Mouse (Mus musculus) small intestine, adult 2 months (tissue): ENCODE data around the gene Alkbh6. TPM values are rescaled to one million over a fixed set of nuclear protein-coding genes. Genes with fewer than 3 reads are reported as not detected.

Experiments used
- H3K27ac ChIP-seq: fragments of 200-500 bp; 2 replicates; pipeline ENCODE4 v1.5.1; 2012; ENCODE audit warnings: low read depth, low read length, control low read depth, inconsistent platforms; ENCODE audit not compliant: insufficient read depth
- H3K27me3 ChIP-seq: fragments of 200-500 bp; 2 replicates; pipeline ENCODE4 v1.6.1; 2012; ENCODE audit warnings: mild to moderate bottlenecking, moderate library complexity, low read length, inconsistent platforms; ENCODE audit not compliant: control insufficient read depth, insufficient read depth
- H3K36me3 ChIP-seq: fragments of 200-500 bp; 2 replicates; pipeline ENCODE4 v1.6.1; 2012; ENCODE audit warnings: mild to moderate bottlenecking, low read length, control low read depth, inconsistent platforms; ENCODE audit not compliant: control insufficient read depth, insufficient read depth
- H3K4me1 ChIP-seq: fragments of 200-500 bp; 2 replicates; pipeline ENCODE4 v1.6.1; 2012; ENCODE audit warnings: low read length, inconsistent platforms, mixed read lengths; ENCODE audit not compliant: control insufficient read depth, insufficient read depth, insufficient read length
- H3K4me3 ChIP-seq: fragments of 200-500 bp; 2 replicates; pipeline ENCODE4 v1.5.1; 2012; ENCODE audit warnings: low read depth, mild to moderate bottlenecking, control low read depth, inconsistent platforms, low read length, moderate library complexity
- CTCF ChIP-seq: fragments of 200-500 bp; IDR thresholded peaks from 2 replicates; pipeline ENCODE4 v1.5.1; 2012; ENCODE audit warnings: low read depth, mild to moderate bottlenecking, control low read depth, inconsistent platforms, low read length, moderate library complexity, mixed read lengths; ENCODE audit not compliant: insufficient replicate concordance, insufficient read length; ENCODE audit errors: extremely low read depth
- POLR2A ChIP-seq: fragments of 200-500 bp; IDR thresholded peaks from 2 replicates; pipeline ENCODE4 v1.6.1; 2012; ENCODE audit warnings: low read depth, mild to moderate bottlenecking, control low read depth, inconsistent platforms, low read length, moderate library complexity
- WGBS: fragments of 180-500 bp; shearing (Covaris S2); methylation state at CpG from one replicate; pipeline ENCODE4 v1.1.7; 2018; 5-methylcytosine and 5-hydroxymethylcytosine counted together
- polyA plus RNA-seq: library from polyadenylated mRNA; depleted of rRNA; stranded (reverse); fragments of >200 nt; gene quantifications from 2 replicates; pipeline ENCODE4 v1.2.3, GENCODE M21; 2012; rRNA removed

The Alkbh6 gene
- polyA plus RNA-seq, 1 experiment, result 141 TPM

GRCm38 (mm10) chr7:30359276-30359865 lies 50.9 kb downstream of the Alkbh6 start:
- H3K36me3 ChIP-seq, result peaks cover 2% of the 10 kb centered on the region; the same call in 1 of the 2 replicates
- 34% methylated on average over 31 of the region's 31 CpGs for WGBS
- H3K27ac ChIP-seq, result peak overlapping the region; percentile 90
- H3K4me3 ChIP-seq, result peak overlapping the region; percentile 64
- H3K27me3 ChIP-seq, result no peaks in the 10 kb centered on the region
- peaks cover 23% of the 10 kb centered on the region for H3K4me1 ChIP-seq
- TF ChIP-seq CTCF, result no peak
- TF ChIP-seq POLR2A, result no peak

- peak overlapping the region; percentile 64 for H3K4me3 ChIP-seq
- TF ChIP-seq POLR2A (no peak), CTCF (no peak)
- H3K4me1 ChIP-seq, result peaks cover 21% of the 10 kb centered on the region
- 85% methylated on average over 17 of the region's 17 CpGs for WGBS
- peak overlapping the region; percentile 90 for H3K27ac ChIP-seq
- no peaks in the 10 kb centered on the region for H3K27me3 ChIP-seq
- peaks cover 2% of the 10 kb centered on the region; the same call in 1 of the 2 replicates for H3K36me3 ChIP-seq
Measured at GRCm38 (mm10) chr7:30360028-30360427, 51.5 kb downstream of the Alkbh6 start.

- WGBS, result 2% methylated on average over 51 of the region's 55 CpGs
- TF ChIP-seq POLR2A (no peak), CTCF (no peak)
- H3K27me3 ChIP-seq, result no peaks in the 10 kb centered on the region
- H3K4me3 ChIP-seq, result peak within 1 kb of the TSS; percentile 76
- H3K4me1 ChIP-seq, result peaks cover 20% of the 10 kb centered on the region
- no peak within 1 kb of the TSS for H3K27ac ChIP-seq
- H3K36me3 ChIP-seq, result no peaks in the 10 kb centered on the region
Measured at GRCm38 (mm10) chr7:30362652-30363343, 54.3 kb downstream of the Alkbh6 start, which contains the start of gene Lrfn3. Lrfn3 (minus strand) TSS chr7:30362772.

- peak overlapping the region; percentile 76; the same call in 1 of the 2 replicates for H3K4me3 ChIP-seq
- peaks cover 15% of the 10 kb centered on the region for H3K4me1 ChIP-seq
- WGBS, result 49% methylated on average over 6 of the region's 6 CpGs
- TF ChIP-seq CTCF (no peak), POLR2A (no peak)
- H3K36me3 ChIP-seq, result no peaks in the 10 kb centered on the region
- no peaks in the 10 kb centered on the region for H3K27me3 ChIP-seq
- H3K27ac ChIP-seq, result no peak overlapping the region
Measured at GRCm38 (mm10) chr7:30363344-30363738, 54.8 kb downstream of the Alkbh6 start.

Other genes with a start within 250 kb of the Alkbh6 start
- gene Zfp82, start 235.8 kb upstream of the Alkbh6 start, polyA plus RNA-seq, result 0.23 and 0.25 TPM in 2 replicates
- gene Gm26920, start 218.3 kb upstream of the Alkbh6 start, polyA plus RNA-seq, result 0.06 TPM in 1 of 2 replicates, not detected in the other
- gene Zfp566, start 218.2 kb upstream of the Alkbh6 start, polyA plus RNA-seq, result 0.11 and 0.95 TPM in 2 replicates
- 2.6 and 7.1 TPM in 2 replicates for gene Zfp260, start 213.9 kb upstream of the Alkbh6 start, polyA plus RNA-seq
- gene Zfp382, start 186.8 kb upstream of the Alkbh6 start, polyA plus RNA-seq, result 0.06 and 0.19 TPM in 2 replicates
- gene Zfp146, start 139.0 kb upstream of the Alkbh6 start, polyA plus RNA-seq, result 2.6 and 3.0 TPM in 2 replicates
- gene Cox7a1, start 124.6 kb upstream of the Alkbh6 start, polyA plus RNA-seq, result 47.5 and 165 TPM in 2 replicates
- 351 and 819 TPM in 2 replicates for gene Capns1, start 109.9 kb upstream of the Alkbh6 start, polyA plus RNA-seq
- 59.2 and 86.9 TPM in 2 replicates for gene Polr2i, start 76.8 kb upstream of the Alkbh6 start, polyA plus RNA-seq
- gene Tbcb, start 76.4 kb upstream of the Alkbh6 start, polyA plus RNA-seq, result 24.6 and 45.2 TPM in 2 replicates
- 0.15 TPM in 1 of 2 replicates, not detected in the other for gene Ovol3, start 73.0 kb upstream of the Alkbh6 start, polyA plus RNA-seq
- 0.16 TPM in 1 of 2 replicates, not detected in the other for gene Thap8, start 28.6 kb upstream of the Alkbh6 start, polyA plus RNA-seq
- 6.5 and 15.9 TPM in 2 replicates for gene Wdr62, start 28.3 kb upstream of the Alkbh6 start, polyA plus RNA-seq
- 6.4 and 9.0 TPM in 2 replicates for gene Clip3, start 17.0 kb upstream of the Alkbh6 start, polyA plus RNA-seq
- 13.5 and 30.5 TPM in 2 replicates for gene Syne4, start 6.1 kb downstream of the Alkbh6 start, polyA plus RNA-seq
- gene E130208F15Rik, start 13.0 kb downstream of the Alkbh6 start, polyA plus RNA-seq, result 0.36 and 0.63 TPM in 2 replicates
- gene Sdhaf1, start 15.2 kb downstream of the Alkbh6 start, polyA plus RNA-seq, result 15.2 and 23.4 TPM in 2 replicates
- gene Lrfn3, start 54.1 kb downstream of the Alkbh6 start, polyA plus RNA-seq, result 12.7 and 28.1 TPM in 2 replicates
- gene Tyrobp, start 105.0 kb downstream of the Alkbh6 start, polyA plus RNA-seq, result 101 and 135 TPM in 2 replicates
- 33.7 and 56.1 TPM in 2 replicates for gene Hcst, start 111.1 kb downstream of the Alkbh6 start, polyA plus RNA-seq
- gene Nfkbid, start 113.0 kb downstream of the Alkbh6 start, polyA plus RNA-seq, result 5.0 and 9.2 TPM in 2 replicates
- 32.1 and 193 TPM in 2 replicates for gene Aplp1, start 136.8 kb downstream of the Alkbh6 start, polyA plus RNA-seq
- gene Kirrel2, start 149.0 kb downstream of the Alkbh6 start, polyA plus RNA-seq, result 0.18 and 0.27 TPM in 2 replicates
- gene Nphs1, start 149.6 kb downstream of the Alkbh6 start, polyA plus RNA-seq, result 0.14 and 7.6 TPM in 2 replicates
- 0.67 and 19.4 TPM in 2 replicates for gene Prodh2, start 184.9 kb downstream of the Alkbh6 start, polyA plus RNA-seq
- 8.7 and 12.0 TPM in 2 replicates for gene Arhgap33, start 226.3 kb downstream of the Alkbh6 start, polyA plus RNA-seq
- 47.7 and 52.8 TPM in 2 replicates for gene Hspb6, start 243.5 kb downstream of the Alkbh6 start, polyA plus RNA-seq
- gene Proser3, start 243.6 kb downstream of the Alkbh6 start, polyA plus RNA-seq, result 3.9 and 5.4 TPM in 2 replicates